Mouse (Mus musculus) testis, adult 2 months (tissue): ENCODE results near the gene Aim2.
"Not testable (repeated sequence)": the region's sequence is repeated elsewhere in the genome, so short reads cannot be mapped to it uniquely, and the experiment has no call there.

ENCODE experiments used
- CTCF ChIP-seq: fragments of 200-500 bp; IDR thresholded peaks from 2 replicates; pipeline ENCODE4 v1.5.1; 2012; ENCODE audit warnings: low read depth, mild to moderate bottlenecking, inconsistent platforms, low read length, moderate library complexity; ENCODE audit not compliant: control insufficient read depth, insufficient read depth, insufficient replicate concordance
- POLR2A ChIP-seq: fragments of 200-500 bp; IDR thresholded peaks from 2 replicates; pipeline ENCODE4 v1.6.1; 2012; ENCODE audit warnings: low read depth, mild to moderate bottlenecking, inconsistent platforms, low read length, moderate library complexity; ENCODE audit not compliant: control insufficient read depth

DNA sequence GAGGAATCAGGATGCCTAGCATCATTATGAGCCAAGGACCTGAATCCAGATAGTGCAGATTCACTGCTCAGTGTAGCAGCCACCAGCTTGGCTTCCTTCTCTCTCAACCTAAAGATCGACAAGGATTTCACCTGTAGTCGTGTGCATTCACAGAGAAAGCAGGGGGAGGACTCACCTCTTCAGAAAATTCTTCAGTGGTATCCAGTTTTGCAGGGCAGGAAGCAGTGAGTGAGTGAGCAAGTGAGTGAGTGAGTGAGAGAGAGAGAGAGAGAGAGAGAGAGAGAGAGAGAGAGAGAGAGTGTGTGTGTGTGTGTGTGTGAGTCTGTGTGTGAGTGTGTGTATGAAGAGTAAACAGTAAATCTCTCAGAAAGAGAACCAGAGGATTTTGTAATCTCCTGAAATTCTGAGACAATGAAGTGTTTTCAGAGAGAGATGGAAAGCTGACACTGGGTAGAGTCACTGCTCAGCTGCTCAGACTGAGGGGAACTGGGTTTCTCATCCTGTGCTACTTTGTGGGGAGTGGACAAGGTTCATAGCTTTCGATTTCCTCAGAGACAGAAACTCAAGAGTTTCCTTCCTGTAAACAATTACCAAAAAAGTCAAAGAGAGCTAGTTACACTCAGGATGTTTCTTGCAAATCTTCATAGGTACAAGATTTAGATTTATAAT, 140.3 kb downstream of the Aim2 start, which contains the start of gene Ifi206:
- not testable (repeated sequence) for TF ChIP-seq POLR2A, CTCF
